Mouse (Mus musculus) CD4-positive, CD25-positive, alpha-beta regulatory T cell, adult 2 months (primary cell): Measurements from ENCODE around the gene Sorbs2.

ENCODE experiments used
- DNase-seq: peaks from one replicate; pipeline ENCODE4 v3.0.0-alpha.2; 2012; ENCODE audit warnings: low read depth, low spot score

Gene Sorbs2

DNA sequence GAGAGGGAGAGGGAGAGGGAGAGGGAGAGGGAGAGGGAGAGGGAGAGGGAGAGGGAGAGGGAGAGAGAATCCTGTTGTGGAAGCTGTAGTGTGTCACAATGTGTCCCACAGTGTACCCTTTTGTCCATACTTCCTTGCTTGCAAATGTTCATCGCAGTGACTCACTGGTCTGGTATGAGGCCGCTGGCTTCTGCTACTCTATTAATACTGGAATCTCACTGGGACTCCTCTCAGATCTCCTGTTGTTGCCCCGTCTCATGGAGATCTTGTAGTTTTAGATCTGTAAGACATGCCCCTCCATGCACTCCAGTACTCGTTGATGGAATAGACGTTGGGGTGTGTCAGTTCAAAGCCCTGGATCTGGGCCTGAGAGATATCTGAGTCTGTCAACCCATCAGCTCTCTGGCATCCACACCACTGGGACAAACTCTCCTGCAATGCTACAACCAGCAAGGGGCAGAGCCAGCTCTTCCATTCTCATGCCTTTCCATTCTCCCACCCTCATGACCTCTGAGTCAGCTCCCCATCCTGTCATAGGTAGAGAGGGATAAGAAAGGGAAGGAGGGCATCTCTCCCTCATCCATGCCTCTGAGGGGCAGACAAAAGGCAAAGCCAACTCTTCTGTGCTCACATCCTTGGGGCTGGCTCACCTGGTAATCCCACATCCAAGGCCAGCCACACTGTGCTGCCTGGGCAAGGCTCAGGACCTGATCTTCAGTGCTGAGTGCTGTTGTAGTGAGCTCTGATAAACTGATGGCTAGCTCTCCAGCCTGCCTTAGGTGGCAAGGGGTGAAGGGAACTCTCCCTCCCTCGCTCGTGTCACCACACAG lies 72.3 kb downstream of the Sorbs2 start:
- DNase-seq, result no peak

- no peak for DNase-seq
These were observed 72.9 kb downstream of the Sorbs2 start for GRCm38 (mm10) chr8:45580544-45580866.

- no peak for DNase-seq
These were observed 76.3 kb downstream of the Sorbs2 start for GRCm38 (mm10) chr8:45583856-45584255.

DNA sequence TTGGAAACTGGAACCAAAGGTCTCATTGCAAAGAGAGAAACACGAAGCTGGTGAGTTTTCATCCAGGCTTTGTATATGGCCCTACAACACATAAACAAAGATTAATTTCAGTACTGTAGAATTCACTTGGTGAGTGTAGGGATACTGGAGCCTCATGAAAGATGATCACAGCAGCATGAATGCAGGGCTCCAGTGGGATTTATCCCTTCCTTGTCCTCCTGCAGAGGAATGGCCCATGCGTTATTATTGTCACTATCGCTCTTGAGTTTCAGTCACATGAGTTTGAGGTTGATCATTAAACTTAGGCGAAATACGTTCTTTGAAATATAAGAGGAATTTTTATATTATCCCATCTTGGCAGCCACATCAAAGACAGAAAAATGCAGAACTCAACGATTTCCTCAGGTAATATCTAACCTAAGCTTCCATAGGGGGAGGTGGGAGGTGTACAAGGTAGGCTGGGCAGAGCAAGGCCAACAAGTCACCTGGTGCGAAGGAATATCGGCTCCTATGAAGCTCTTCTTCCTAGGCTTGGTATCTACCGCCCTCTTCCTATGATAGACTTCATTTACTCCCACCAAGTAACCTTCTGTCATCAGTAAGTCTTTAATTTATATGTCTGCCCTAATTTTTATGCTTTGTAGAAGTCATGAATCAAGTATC lies 76.9 kb downstream of the Sorbs2 start:
- DNase-seq, result no peak

GRCm38 (mm10) chr8:45585158-45585557 lies 77.6 kb downstream of the Sorbs2 start:
- no peak for DNase-seq

GRCm38 (mm10) chr8:45587011-45587410 lies 79.4 kb downstream of the Sorbs2 start:
- DNase-seq, result no peak

- DNase-seq, result no peak
These were observed 84.3 kb downstream of the Sorbs2 start for GRCm38 (mm10) chr8:45591888-45592287.

- no peak for DNase-seq
These were observed 86.1 kb downstream of the Sorbs2 start for GRCm38 (mm10) chr8:45593711-45594110.

DNA sequence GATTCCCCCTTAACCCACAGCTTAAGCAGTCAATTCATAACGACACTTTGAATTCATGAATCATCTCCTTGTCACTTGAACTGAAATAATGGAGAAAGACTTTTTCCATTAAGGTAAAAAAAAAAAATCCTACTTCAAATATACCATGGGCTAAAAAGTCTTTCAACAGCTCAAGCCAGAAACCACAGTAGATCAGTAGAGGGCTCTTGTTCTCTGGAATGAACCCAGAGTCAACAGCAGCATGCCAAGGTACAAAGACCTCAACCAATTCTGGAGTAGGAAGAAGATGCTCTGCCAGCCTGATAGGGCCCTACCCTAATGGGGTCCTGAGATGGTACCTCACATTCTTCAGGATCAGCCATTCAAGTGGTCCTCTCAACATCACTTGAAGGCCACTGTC lies 88.4 kb downstream of the Sorbs2 start:
- no peak for DNase-seq

DNA sequence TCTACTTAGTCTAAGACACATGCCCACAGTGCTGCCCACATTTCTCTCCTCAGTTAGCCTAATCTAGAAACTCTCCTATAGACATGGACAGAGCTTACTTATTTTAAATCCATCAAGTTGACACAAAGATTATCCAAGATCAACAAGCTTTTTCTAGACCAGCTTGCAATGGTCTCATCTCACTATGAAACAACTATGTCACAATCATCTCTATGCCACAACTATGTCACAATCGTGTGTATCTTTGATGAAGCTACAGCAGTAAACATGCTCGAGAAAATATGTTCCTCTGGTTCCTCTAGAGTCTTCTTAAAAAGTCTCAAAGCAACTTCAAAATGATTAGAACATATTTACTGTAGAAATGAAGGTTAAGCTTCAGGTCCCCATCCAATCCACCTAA lies 89.0 kb downstream of the Sorbs2 start:
- no peak for DNase-seq

- no peak for DNase-seq
These were observed 90.2 kb downstream of the Sorbs2 start for GRCm38 (mm10) chr8:45597631-45598420.

GRCm38 (mm10) chr8:45598883-45599282 lies 91.3 kb downstream of the Sorbs2 start:
- no peak for DNase-seq

GRCm38 (mm10) chr8:45602019-45602418 lies 94.4 kb downstream of the Sorbs2 start:
- DNase-seq, result no peak

- DNase-seq, result no peak
These were observed 97.8 kb downstream of the Sorbs2 start for GRCm38 (mm10) chr8:45605419-45605818.

DNA sequence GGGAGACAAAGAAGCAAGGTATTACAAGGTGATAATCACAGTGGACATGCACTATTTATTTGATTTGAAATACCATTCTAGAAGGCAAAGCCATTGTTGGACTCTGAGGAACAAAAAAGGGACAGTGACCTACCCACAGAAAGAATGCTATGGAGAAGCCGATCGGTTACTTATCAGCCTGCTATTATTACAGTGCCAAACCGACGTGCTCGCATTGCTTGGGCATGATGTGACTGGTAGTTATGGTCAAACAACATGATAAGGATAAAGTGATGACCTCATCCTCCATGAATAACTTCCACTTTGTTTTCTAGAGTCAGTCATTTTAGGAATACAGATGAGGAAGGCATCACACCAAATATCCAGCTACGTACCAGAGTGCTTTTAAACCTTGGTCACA lies 99.4 kb downstream of the Sorbs2 start:
- DNase-seq, result no peak

DNA sequence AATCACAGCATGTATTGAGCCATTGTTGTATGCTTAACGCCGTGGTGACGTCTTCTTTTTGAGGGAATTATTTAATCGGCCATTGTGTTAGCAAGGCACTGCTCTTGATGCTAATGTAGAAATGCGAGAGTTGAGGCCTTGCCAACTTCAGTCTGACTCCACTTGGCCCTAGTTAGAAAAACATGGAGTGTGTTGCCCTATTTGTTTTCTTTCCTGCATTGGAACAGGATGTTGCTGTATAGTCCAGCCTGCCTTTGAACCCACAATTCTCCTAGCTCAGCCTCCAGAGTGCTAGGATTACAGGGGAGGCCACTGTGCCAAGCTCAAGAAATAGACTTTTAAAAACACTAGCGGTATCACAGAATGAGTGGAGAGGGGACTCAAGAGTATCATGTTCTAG lies 100.8 kb downstream of the Sorbs2 start:
- DNase-seq, result no peak

GRCm38 (mm10) chr8:45610426-45611215 lies 103.0 kb downstream of the Sorbs2 start:
- DNase-seq, result no peak

- no peak for DNase-seq
These were observed 103.7 kb downstream of the Sorbs2 start for GRCm38 (mm10) chr8:45611320-45611719.

- no peak for DNase-seq
These were observed 107.0 kb downstream of the Sorbs2 start for GRCm38 (mm10) chr8:45614610-45615009.

GRCm38 (mm10) chr8:45615050-45615449 lies 107.5 kb downstream of the Sorbs2 start:
- no peak for DNase-seq

GRCm38 (mm10) chr8:45615551-45615950 lies 108.0 kb downstream of the Sorbs2 start:
- no peak for DNase-seq
